In genomic region chr1:39797496-39797895, GRCm38 (mm10) we compare ENCODE assay signal across 30 mouse cellular contexts. TPM values are rescaled to one million over a fixed set of nuclear protein-coding genes. Genes with fewer than 3 reads are reported as not detected.
"Had no signal": no experiment of that assay in that cellular context is flagged by ENCODE, and none has a peak within 500 bp of the region (broad histone marks: within the 10 kb centered on the region; RNA-seq: fewer than 3 reads in every experiment).

No protein-coding gene starts in this region.

- H3K4me1 ChIP-seq: heart, embryonic 13.5 days; heart, embryonic 15.5 days; hindbrain, embryonic 10.5 days; hindbrain, embryonic 12.5 days; intestine, embryonic 15.5 days; liver, embryonic 13.5 days had no signal

- H3K9me3 ChIP-seq: heart, embryonic 15.5 days; intestine, embryonic 15.5 days; limb, embryonic 13.5 days had no signal

- DNase-seq: gastrocnemius, adult 2 months; gastrocnemius, postnatal 10 days; gastrocnemius, postnatal 25 days; heart, adult 2 months; heart, postnatal 14 days; heart, postnatal 4 days; kidney, adult 18-20 months; kidney, adult 8-10 months; kidney, postnatal 10 days; kidney, postnatal 25 days; kidney, postnatal 4 days; liver; liver, embryonic 13.5 days had no signal

- ATAC-seq: hindbrain, embryonic 16.5 days; inflammation-experienced regulatory T-cells, adult 6 months; intestine, embryonic 15.5 days; intestine, postnatal 0 days had no signal

- H3K9ac ChIP-seq: heart, embryonic 13.5 days; heart, embryonic 15.5 days; hindbrain, embryonic 12.5 days; hindbrain, embryonic 14.5 days; intestine, embryonic 15.5 days; limb, embryonic 13.5 days; liver, embryonic 13.5 days had no signal

- H3K27me3 ChIP-seq: heart, embryonic 13.5 days; heart, embryonic 15.5 days; hindbrain, embryonic 12.5 days; intestine, embryonic 15.5 days; limb, embryonic 13.5 days; liver, embryonic 13.5 days had no signal

- H3K36me3 ChIP-seq: heart, embryonic 13.5 days; heart, embryonic 15.5 days; hindbrain, embryonic 10.5 days; hindbrain, embryonic 12.5 days; intestine, embryonic 15.5 days; limb, embryonic 13.5 days; liver, embryonic 13.5 days had no signal

- H3K27ac ChIP-seq: gastrocnemius, adult 2 months; heart, adult 2 months; heart, embryonic 13.5 days; heart, embryonic 15.5 days; hindbrain, embryonic 10.5 days; hindbrain, embryonic 12.5 days; hindbrain, embryonic 14.5 days; intestine, embryonic 15.5 days; layer of hippocampus, adult 2 months; left cerebral cortex, adult 2 months; limb, embryonic 13.5 days; liver, embryonic 13.5 days had no signal

- H3K4me3 ChIP-seq: gastrocnemius, adult 2 months; heart, adult 2 months; heart, embryonic 13.5 days; heart, embryonic 15.5 days; hindbrain, embryonic 10.5 days; hindbrain, embryonic 12.5 days; intestine, embryonic 15.5 days; layer of hippocampus, adult 2 months; left cerebral cortex, adult 2 months; limb, embryonic 13.5 days; liver, embryonic 13.5 days had no signal

- H3K4me2 ChIP-seq: heart, embryonic 11.5 days; heart, embryonic 13.5 days; heart, embryonic 15.5 days; hindbrain, embryonic 12.5 days; hindbrain, embryonic 14.5 days; intestine, embryonic 15.5 days; limb, embryonic 13.5 days; liver, embryonic 11.5 days; liver, embryonic 13.5 days had no signal

RNA-seq across cellular contexts. Expression of gene Gm3646, which starts 7.6 kb away (rescaled TPM):
- polyA plus RNA-seq: hindbrain, embryonic 10.5 days; hindbrain, embryonic 12.5 days; hindbrain, embryonic 14.5 days; hindbrain, embryonic 16.5 days; inflammation-experienced regulatory T-cells, adult 6 months; intestine, embryonic 15.5 days; intestine, postnatal 0 days; kidney, embryonic 14.5 days; kidney, embryonic 16.5 days; limb, embryonic 11.5 days; limb, embryonic 13.5 days; liver, embryonic 11.5 days; liver, embryonic 13.5 days had no signal
